Mouse (Mus musculus): ENCODE results near the gene Mettl26.

- TF ChIP-seq POLR2A (IDR thresholded peaks at IDR 0.05; ENCODE audit: control insufficient read depth, extremely low read depth, insufficient read depth, low read length, poor library complexity) (no peak), CTCF (IDR thresholded peaks at IDR 0.05; ENCODE audit: borderline replicate concordance, control insufficient read depth, extremely low read depth, insufficient read depth, low read length, poor library complexity) (no peak)
These were observed 49.6 kb upstream of the Mettl26 start for GRCm38 (mm10) chr17:25825311-25825710.
